Mouse (Mus musculus): Measurements from ENCODE around the gene Tcl1b1. TPM values are rescaled to one million over a fixed set of nuclear protein-coding genes. Genes with fewer than 3 reads are reported as not detected.
"Not testable (repeated sequence)": the region's sequence is repeated elsewhere in the genome, so short reads cannot be mapped to it uniquely, and the experiment has no call there.

Tcl1b1 gene
- not detected for total RNA-seq (2021)
- long read RNA-seq, experiment 1: 0 reads
- long read RNA-seq, experiment 2: 0 reads

- DNase-seq: no peak
Measured at GRCm38 (mm10) chr12:105159390-105159789, at the start of gene Tcl1b1. Gene Tcl1b1, plus strand, starts transcription at chr12:105159690.

- no peak for DNase-seq
Measured at GRCm38 (mm10) chr12:105109812-105110211, 49.7 kb upstream of the Tcl1b1 start.

- DNase-seq: peak; percentile 14
Measured at GRCm38 (mm10) chr12:105112321-105112988, 47.0 kb upstream of the Tcl1b1 start.

GRCm38 (mm10) chr12:105116648-105117047 is 42.8 kb upstream of the Tcl1b1 start:
- no peak for DNase-seq

GRCm38 (mm10) chr12:105125362-105125761 is 34.1 kb upstream of the Tcl1b1 start:
- DNase-seq: no peak

- no peak for DNase-seq
Measured at GRCm38 (mm10) chr12:105126516-105126915, 33.0 kb upstream of the Tcl1b1 start.

GRCm38 (mm10) chr12:105127607-105128006 is 31.9 kb upstream of the Tcl1b1 start:
- no peak for DNase-seq

GRCm38 (mm10) chr12:105129494-105130205 is 29.8 kb upstream of the Tcl1b1 start:
- DNase-seq: not testable (repeated sequence)

- not testable (repeated sequence) for DNase-seq
Measured at GRCm38 (mm10) chr12:105134167-105134566, 25.3 kb upstream of the Tcl1b1 start.

- not testable (repeated sequence) for DNase-seq
Measured at GRCm38 (mm10) chr12:105134826-105135225, 24.7 kb upstream of the Tcl1b1 start.

GRCm38 (mm10) chr12:105137729-105138128 is 21.8 kb upstream of the Tcl1b1 start:
- DNase-seq: not testable (repeated sequence)

- DNase-seq: no peak
Measured at GRCm38 (mm10) chr12:105143096-105143495, 16.4 kb upstream of the Tcl1b1 start.

- DNase-seq: not testable (repeated sequence)
Measured at GRCm38 (mm10) chr12:105144928-105145327, 14.6 kb upstream of the Tcl1b1 start.

GRCm38 (mm10) chr12:105145714-105146113 is 13.8 kb upstream of the Tcl1b1 start, which contains the start of gene Tcl1b2:
Gene Tcl1b2, plus strand, starts transcription at chr12:105146014.
- no peak for DNase-seq

- DNase-seq: peak; percentile 23
Measured at GRCm38 (mm10) chr12:105155286-105155685, 4.2 kb upstream of the Tcl1b1 start.

GRCm38 (mm10) chr12:105158842-105159241 is 648 bp upstream of the Tcl1b1 start:
- DNase-seq: no peak

- no peak for DNase-seq
Measured at GRCm38 (mm10) chr12:105166734-105167133, 7.2 kb downstream of the Tcl1b1 start.

GRCm38 (mm10) chr12:105173366-105173765 is 13.9 kb downstream of the Tcl1b1 start:
- DNase-seq: no peak

GRCm38 (mm10) chr12:105174318-105174717 is 14.8 kb downstream of the Tcl1b1 start:
- DNase-seq: peak; percentile 23

- not testable (repeated sequence) for DNase-seq
Measured at GRCm38 (mm10) chr12:105176044-105176443, 16.6 kb downstream of the Tcl1b1 start, which contains the start of gene Tcl1b5. Gene Tcl1b5, plus strand, starts transcription at chr12:105176344.

GRCm38 (mm10) chr12:105181040-105181644 is 21.7 kb downstream of the Tcl1b1 start:
- not testable (repeated sequence) for DNase-seq

- DNase-seq: not testable (repeated sequence)
Measured at GRCm38 (mm10) chr12:105188980-105189379, 29.5 kb downstream of the Tcl1b1 start.

- not testable (repeated sequence) for DNase-seq
Measured at GRCm38 (mm10) chr12:105190743-105191142, 31.3 kb downstream of the Tcl1b1 start, which contains the start of gene Tcl1b3. Gene Tcl1b3, plus strand, starts transcription at chr12:105191043.

Data from gastrocnemius, postnatal 25 days (tissue).